Mouse (Mus musculus): Measurements from ENCODE around the gene Fabp3. TPM values are rescaled to one million over a fixed set of nuclear protein-coding genes. Genes with fewer than 3 reads are reported as not detected.

The Fabp3 gene
- polyA plus RNA-seq, 1 experiment from 2014 or later: 6.6 TPM

DNA sequence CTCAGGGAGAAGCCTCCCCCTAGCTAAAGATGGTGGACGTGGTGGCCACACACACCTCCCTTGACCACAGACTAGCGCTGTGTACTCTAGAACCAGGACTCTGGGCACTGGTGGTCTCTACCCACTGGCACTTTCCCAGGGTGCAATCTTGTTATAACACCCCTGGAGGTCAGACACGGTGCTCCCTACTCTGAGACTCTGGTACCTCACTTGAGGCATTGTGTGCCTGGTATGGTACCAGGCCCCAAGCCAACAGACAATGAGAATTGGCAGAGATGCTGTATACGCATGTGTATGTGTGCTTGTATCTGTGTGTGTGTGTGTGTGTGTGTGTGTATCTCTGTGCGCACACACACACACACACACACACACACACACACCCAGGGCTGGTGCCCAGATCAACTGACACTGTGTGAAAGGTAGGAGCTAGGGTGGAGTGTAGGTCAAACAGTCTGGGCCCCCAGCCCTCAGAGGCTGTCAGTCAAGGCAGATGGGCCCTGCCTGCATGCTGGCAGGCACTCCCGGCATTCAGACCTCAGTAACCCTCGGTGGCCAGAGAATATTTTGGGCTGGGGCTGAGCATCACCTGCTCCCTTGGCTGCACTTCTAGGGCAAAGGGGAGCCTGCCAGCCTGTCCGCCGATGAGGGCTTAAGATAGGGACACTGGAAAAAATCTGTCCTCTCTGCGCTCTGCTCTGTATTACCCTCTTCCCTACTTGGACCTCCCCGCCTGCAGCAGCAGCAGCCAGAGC, 9.3 kb upstream of the Fabp3 start:
- no peak for ATAC-seq (replicated peaks; ENCODE audit: low FRiP score, low TSS enrichment, low read depth)
- 79% methylated on average over 11 of the region's 11 CpGs for WGBS

DNA sequence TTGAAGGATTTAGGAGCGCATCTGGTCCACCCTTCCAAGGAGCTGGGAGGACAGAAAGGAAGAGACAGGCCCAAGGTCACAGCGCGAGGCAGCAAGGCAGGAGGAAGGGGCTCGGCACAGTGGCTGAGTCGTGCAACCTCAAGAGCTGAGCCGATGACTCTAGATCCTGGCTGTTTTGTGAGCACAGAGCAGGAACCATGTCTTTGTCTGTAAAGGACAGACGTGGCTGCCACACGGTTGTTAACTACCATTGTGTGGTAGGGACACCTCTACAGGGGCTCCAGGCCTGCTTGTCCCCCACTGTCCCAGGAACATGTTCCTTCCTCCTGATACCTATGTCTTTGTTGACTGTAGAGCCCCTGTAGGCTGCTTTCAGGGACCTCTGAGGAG, 8.8 kb upstream of the Fabp3 start:
- no peak overlapping the region for H3K4me3 ChIP-seq (ENCODE audit: low read depth, low read length)
- H3K4me2 ChIP-seq (ENCODE audit: low read length): no peak overlapping the region
- ATAC-seq (replicated peaks; ENCODE audit: low FRiP score, low TSS enrichment, low read depth): no peak
- H3K27ac ChIP-seq (ENCODE audit: low read depth): no peak overlapping the region
- WGBS: 73% methylated on average over 8 of the region's 8 CpGs
- no peak for DNase-seq (ENCODE audit: low spot score)
- no peaks in the 10 kb centered on the region for H3K4me1 ChIP-seq (replicated peaks; ENCODE audit: control insufficient read depth, insufficient read depth, low read length)
- no peaks in the 10 kb centered on the region for H3K9me3 ChIP-seq (ENCODE audit: control insufficient read depth, low read length)
- no peak overlapping the region for H3K9ac ChIP-seq (ENCODE audit: low read length)
- H3K27me3 ChIP-seq (replicated peaks; ENCODE audit: control insufficient read depth, insufficient read depth, low read length): no peaks in the 10 kb centered on the region
- H3K36me3 ChIP-seq (ENCODE audit: control insufficient read depth, insufficient read depth, low read length): no peaks in the 10 kb centered on the region

More for the DNA sequence above, 9.3 kb upstream of the Fabp3 start:
- H3K27me3 ChIP-seq (replicated peaks; ENCODE audit: control insufficient read depth, insufficient read depth, low read length): no peaks in the 10 kb centered on the region
- no peak overlapping the region for H3K4me3 ChIP-seq (ENCODE audit: low read depth, low read length)
- no peaks in the 10 kb centered on the region for H3K36me3 ChIP-seq (ENCODE audit: control insufficient read depth, insufficient read depth, low read length)
- no peak overlapping the region for H3K9ac ChIP-seq (ENCODE audit: low read length)
- H3K27ac ChIP-seq (ENCODE audit: low read depth): no peak overlapping the region
- no peak for DNase-seq (ENCODE audit: low spot score)
- H3K4me1 ChIP-seq (replicated peaks; ENCODE audit: control insufficient read depth, insufficient read depth, low read length): no peaks in the 10 kb centered on the region
- H3K4me2 ChIP-seq (ENCODE audit: low read length): no peak overlapping the region
- H3K9me3 ChIP-seq (ENCODE audit: control insufficient read depth, low read length): no peaks in the 10 kb centered on the region

DNA sequence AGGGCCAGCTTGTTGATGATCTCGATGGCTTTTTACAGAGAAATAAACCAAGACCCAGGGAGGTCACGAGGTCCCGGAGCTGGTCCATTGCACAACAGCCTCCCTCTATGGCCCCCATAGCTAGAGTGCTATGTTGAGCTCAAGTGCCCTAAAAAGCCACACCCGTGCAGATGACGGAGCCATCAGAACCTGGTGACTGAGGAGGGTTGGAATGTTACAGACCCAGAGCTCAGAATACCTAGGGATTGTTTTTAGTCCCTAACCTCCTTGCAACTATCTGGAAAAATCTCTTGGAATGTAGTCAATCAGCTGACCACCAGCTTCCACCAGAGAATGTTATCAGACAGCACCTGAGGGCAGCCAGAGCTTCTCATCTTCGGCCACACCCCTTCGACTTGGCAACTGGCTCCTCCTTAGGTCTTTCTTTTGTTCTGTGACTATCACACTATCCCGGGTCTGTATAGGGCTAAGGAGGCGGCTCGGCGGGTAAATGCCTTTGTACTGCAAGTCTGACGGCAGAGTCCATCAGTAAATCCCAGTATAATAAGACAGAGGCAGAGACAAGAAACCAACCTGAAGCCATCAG, 6.0 kb upstream of the Fabp3 start:
- 53% methylated on average over 12 of the region's 12 CpGs for WGBS
- no peak overlapping the region for H3K9ac ChIP-seq (ENCODE audit: low read length)
- H3K4me1 ChIP-seq (replicated peaks; ENCODE audit: control insufficient read depth, insufficient read depth, low read length): no peaks in the 10 kb centered on the region
- H3K27me3 ChIP-seq (replicated peaks; ENCODE audit: control insufficient read depth, insufficient read depth, low read length): peaks cover 7% of the 10 kb centered on the region; the same call in 1 of the 2 replicates
- H3K27ac ChIP-seq (ENCODE audit: low read depth): no peak overlapping the region
- H3K4me2 ChIP-seq (ENCODE audit: low read length): no peak overlapping the region
- DNase-seq (ENCODE audit: low spot score) (no peak), ATAC-seq (replicated peaks; ENCODE audit: low FRiP score, low TSS enrichment, low read depth) (no peak)
- no peak overlapping the region for H3K4me3 ChIP-seq (ENCODE audit: low read depth, low read length)
- H3K36me3 ChIP-seq (ENCODE audit: control insufficient read depth, insufficient read depth, low read length): no peaks in the 10 kb centered on the region
- no peaks in the 10 kb centered on the region for H3K9me3 ChIP-seq (ENCODE audit: control insufficient read depth, low read length)

DNA sequence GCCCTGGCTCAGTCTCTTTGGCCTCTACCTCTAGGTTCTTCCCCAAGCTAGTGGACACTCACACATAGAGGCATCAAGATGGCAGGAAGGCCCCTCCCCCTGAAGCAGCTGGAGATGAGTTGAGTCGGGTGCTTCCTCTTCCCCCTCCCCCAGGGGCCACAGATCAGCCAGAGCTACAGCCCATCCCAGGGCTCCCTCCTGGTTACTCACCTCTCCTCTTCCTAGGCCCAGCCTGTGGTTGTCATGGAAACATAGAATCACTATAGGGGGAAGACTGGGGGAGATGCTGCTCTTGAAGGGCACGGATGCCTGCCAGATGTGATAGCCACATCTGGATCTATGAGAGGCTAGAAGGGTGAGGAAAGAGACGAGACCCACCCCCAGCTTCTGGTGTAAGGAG, 3.6 kb upstream of the Fabp3 start:
- Histone ChIP-seq H3K27ac (ENCODE audit: low read depth) (no peak overlapping the region), H3K9me3 (ENCODE audit: control insufficient read depth, low read length) (no peaks in the 10 kb centered on the region), H3K4me1 (replicated peaks; ENCODE audit: control insufficient read depth, insufficient read depth, low read length) (peaks cover 10% of the 10 kb centered on the region; the same call in 1 of the 2 replicates), H3K4me3 (ENCODE audit: low read depth, low read length) (no peak overlapping the region), H3K27me3 (replicated peaks; ENCODE audit: control insufficient read depth, insufficient read depth, low read length) (peaks cover 28% of the 10 kb centered on the region), H3K36me3 (ENCODE audit: control insufficient read depth, insufficient read depth, low read length) (no peaks in the 10 kb centered on the region), H3K4me2 (ENCODE audit: low read length) (no peak overlapping the region), H3K9ac (ENCODE audit: low read length) (no peak overlapping the region)
- WGBS: 19% methylated on average over 3 of the region's 3 CpGs
- no peak for ATAC-seq (replicated peaks; ENCODE audit: low FRiP score, low TSS enrichment, low read depth)
- DNase-seq (ENCODE audit: low spot score): no peak

DNA sequence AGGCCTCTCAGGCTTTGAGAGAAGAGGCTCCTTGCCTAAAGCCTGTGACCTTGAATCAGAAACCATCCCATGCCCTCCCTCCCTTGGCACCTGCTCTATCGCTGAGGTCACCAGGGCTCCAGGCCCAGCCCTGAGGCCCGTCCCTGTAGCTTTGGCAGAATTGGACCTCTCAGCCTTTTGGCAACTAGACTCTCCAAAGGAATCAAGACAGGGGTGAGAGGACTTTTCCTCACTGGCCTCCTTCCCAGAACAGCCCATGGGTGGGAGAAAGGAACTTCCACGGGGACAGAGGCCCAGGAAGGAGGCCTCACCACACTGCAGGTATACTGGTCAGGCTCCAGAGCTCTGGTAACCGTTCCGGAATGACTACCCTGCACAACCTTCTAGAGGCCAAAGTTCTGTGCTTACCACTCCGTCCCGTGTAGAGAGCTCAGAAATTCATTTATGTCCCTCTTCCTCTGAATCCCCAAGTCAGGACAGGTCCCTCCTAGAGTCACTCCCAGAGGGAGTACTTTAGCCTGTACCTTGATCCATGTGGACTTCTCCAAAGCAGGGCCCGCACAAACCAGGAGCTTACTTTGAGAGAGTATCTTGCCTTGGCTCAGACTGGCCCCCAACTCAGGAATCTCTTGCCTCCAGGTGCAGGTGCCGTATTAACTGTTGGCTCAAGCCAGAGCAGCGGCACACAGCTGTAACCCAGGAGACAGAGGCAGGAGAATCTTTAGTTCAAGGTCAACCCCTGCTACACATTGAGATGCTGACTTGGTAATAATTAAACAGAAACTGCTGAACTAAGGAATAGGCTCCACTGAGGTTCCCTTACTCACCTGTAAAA, 1.4 kb upstream of the Fabp3 start:
- H3K4me3 ChIP-seq (ENCODE audit: low read depth, low read length): no peak overlapping the region
- WGBS: 78% methylated on average over 10 of the region's 10 CpGs
- H3K27me3 ChIP-seq (replicated peaks; ENCODE audit: control insufficient read depth, insufficient read depth, low read length): peaks cover 44% of the 10 kb centered on the region
- no peak overlapping the region for H3K4me2 ChIP-seq (ENCODE audit: low read length)
- H3K9me3 ChIP-seq (ENCODE audit: control insufficient read depth, low read length): no peaks in the 10 kb centered on the region
- no peak overlapping the region for H3K9ac ChIP-seq (ENCODE audit: low read length)
- no peak for DNase-seq (ENCODE audit: low spot score)
- H3K27ac ChIP-seq (ENCODE audit: low read depth): no peak overlapping the region
- no peaks in the 10 kb centered on the region for H3K36me3 ChIP-seq (ENCODE audit: control insufficient read depth, insufficient read depth, low read length)
- no peak for ATAC-seq (replicated peaks; ENCODE audit: low FRiP score, low TSS enrichment, low read depth)
- peaks cover 10% of the 10 kb centered on the region; the same call in 1 of the 2 replicates for H3K4me1 ChIP-seq (replicated peaks; ENCODE audit: control insufficient read depth, insufficient read depth, low read length)

DNA sequence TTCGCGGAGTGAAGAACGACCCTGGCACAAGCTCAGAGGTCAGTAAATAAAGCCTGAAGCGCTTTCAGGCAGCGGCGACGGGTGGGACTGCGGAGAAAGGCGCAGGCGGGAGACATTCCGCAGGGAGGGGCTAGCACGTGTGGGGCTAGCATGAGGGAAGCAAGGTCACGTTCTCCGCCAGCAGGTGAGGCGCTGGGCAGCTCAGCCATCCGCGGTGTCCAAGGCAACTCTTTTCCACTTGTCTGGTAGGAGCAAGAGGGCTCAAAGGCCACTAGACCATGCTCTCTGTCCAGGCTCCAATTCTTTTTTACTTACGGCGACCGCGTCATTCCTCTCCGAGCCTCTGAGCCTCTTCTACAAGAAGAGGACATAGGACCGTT, 554 bp upstream of the Fabp3 start:
- ATAC-seq (replicated peaks; ENCODE audit: low FRiP score, low TSS enrichment, low read depth): peak; percentile 58
- Histone ChIP-seq H3K9ac (ENCODE audit: low read length) (0 out of 2 replicates have a peak overlapping the region, but pooled peaks have one; percentile 31), H3K27ac (ENCODE audit: low read depth) (no peak overlapping the region)

DNA sequence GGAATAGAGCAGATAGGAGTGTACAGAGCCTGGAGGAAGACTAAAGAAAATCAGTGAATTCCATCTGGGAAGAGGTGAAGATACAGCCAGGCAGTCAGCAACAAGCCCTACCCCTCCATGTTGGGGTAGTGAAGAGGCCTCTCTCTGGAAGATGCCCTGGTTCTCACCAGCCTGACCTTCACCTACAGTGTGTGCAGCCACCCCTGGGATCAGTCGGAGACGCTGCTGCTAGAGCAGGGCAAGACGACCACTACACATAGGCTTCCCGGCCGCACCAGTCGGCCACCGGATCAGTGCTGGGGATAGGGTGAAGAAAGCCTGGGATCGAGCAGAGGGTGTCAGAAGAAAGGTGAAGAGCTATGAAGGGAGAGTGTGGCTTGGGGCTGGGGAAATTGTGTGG, 859 bp downstream of the Fabp3 start:
- H3K4me3 ChIP-seq (ENCODE audit: low read depth, low read length): peak overlapping the region; percentile 41; the same call in 1 of the 2 replicates
- no peak overlapping the region for H3K9ac ChIP-seq (ENCODE audit: low read length)
- H3K4me2 ChIP-seq (ENCODE audit: low read length): peak overlapping the region; percentile 74
- peaks cover 44% of the 10 kb centered on the region for H3K27me3 ChIP-seq (replicated peaks; ENCODE audit: control insufficient read depth, insufficient read depth, low read length)
- DNase-seq (ENCODE audit: low spot score) (no peak), ATAC-seq (replicated peaks; ENCODE audit: low FRiP score, low TSS enrichment, low read depth) (no peak)
- no peaks in the 10 kb centered on the region for H3K9me3 ChIP-seq (ENCODE audit: control insufficient read depth, low read length)
- WGBS: 51% methylated on average over 8 of the region's 8 CpGs
- no peak overlapping the region for H3K27ac ChIP-seq (ENCODE audit: low read depth)
- peaks cover 10% of the 10 kb centered on the region; the same call in 1 of the 2 replicates for H3K4me1 ChIP-seq (replicated peaks; ENCODE audit: control insufficient read depth, insufficient read depth, low read length)
- H3K36me3 ChIP-seq (ENCODE audit: control insufficient read depth, insufficient read depth, low read length): peaks cover 5% of the 10 kb centered on the region; the same call in 1 of the 2 replicates

More for the DNA sequence above, 554 bp upstream of the Fabp3 start:
- Histone ChIP-seq H3K4me3 (ENCODE audit: low read depth, low read length) (peak overlapping the region; percentile 41), H3K4me1 (replicated peaks; ENCODE audit: control insufficient read depth, insufficient read depth, low read length) (peaks cover 10% of the 10 kb centered on the region; the same call in 1 of the 2 replicates), H3K9me3 (ENCODE audit: control insufficient read depth, low read length) (no peaks in the 10 kb centered on the region), H3K36me3 (ENCODE audit: control insufficient read depth, insufficient read depth, low read length) (no peaks in the 10 kb centered on the region), H3K4me2 (ENCODE audit: low read length) (peak overlapping the region; percentile 74), H3K27me3 (replicated peaks; ENCODE audit: control insufficient read depth, insufficient read depth, low read length) (peaks cover 44% of the 10 kb centered on the region)
- no peak for DNase-seq (ENCODE audit: low spot score)
- under 1% methylated on average over 23 of the region's 23 CpGs for WGBS

DNA sequence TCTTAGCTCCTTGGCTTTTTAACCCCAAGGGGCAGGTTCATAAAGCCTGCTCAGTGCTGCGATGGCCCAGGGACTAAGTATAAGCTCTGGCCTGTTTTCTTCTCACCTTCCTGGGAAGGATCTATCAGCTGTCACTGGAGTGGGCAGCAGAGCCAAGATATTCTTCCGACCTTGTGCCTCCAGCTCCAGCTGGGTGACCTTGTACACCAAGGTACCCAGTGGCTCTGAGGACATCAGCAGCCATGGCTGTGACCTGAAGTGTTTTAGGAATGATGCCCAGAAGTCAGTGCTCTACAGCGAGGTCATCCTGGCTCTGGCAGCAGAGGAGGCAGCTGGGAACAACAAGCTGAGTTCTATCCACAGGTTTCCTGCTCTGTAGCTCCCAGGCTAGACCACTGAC, 4.1 kb downstream of the Fabp3 start:
- ATAC-seq (replicated peaks; ENCODE audit: low FRiP score, low TSS enrichment, low read depth): no peak
- Histone ChIP-seq H3K9ac (ENCODE audit: low read length) (no peak overlapping the region), H3K4me1 (replicated peaks; ENCODE audit: control insufficient read depth, insufficient read depth, low read length) (peaks cover 13% of the 10 kb centered on the region; the same call in 1 of the 2 replicates), H3K36me3 (ENCODE audit: control insufficient read depth, insufficient read depth, low read length) (peaks cover 21% of the 10 kb centered on the region), H3K9me3 (ENCODE audit: control insufficient read depth, low read length) (no peaks in the 10 kb centered on the region), H3K27me3 (replicated peaks; ENCODE audit: control insufficient read depth, insufficient read depth, low read length) (peaks cover 35% of the 10 kb centered on the region), H3K27ac (ENCODE audit: low read depth) (no peak overlapping the region), H3K4me3 (ENCODE audit: low read depth, low read length) (no peak overlapping the region), H3K4me2 (ENCODE audit: low read length) (no peak overlapping the region)
- DNase-seq (ENCODE audit: low spot score): no peak
- 86% methylated on average over 3 of the region's 3 CpGs for WGBS

Measured in intestine, embryonic 14.5 days (tissue).